Mouse (Mus musculus): Measurements from ENCODE around the gene Trarg1.

GRCm38 (mm10) chr11:76661790-76662468 is 17.7 kb upstream of the Trarg1 start:
- TF ChIP-seq CTCF (conservative IDR thresholded peaks at IDR 0.05; ENCODE audit: low read length) (no peak), NANOG (IDR thresholded peaks at IDR 0.05; ENCODE audit: borderline replicate concordance, low read length) (no peak)

Measured in E14TG2a.4 (cell line).